Mouse (Mus musculus): ENCODE measurements around the gene Mnt. TPM values are rescaled to one million over a fixed set of nuclear protein-coding genes. Genes with fewer than 3 reads are reported as not detected.

Mnt gene
- polyA plus RNA-seq, 1 experiment from 2014 or later: 6.8 TPM

Small RNAs within 50 kb of the gene (microRNA-seq; reads per million reads assigned to microRNA genes)
- gene Mir6926: 0.40 reads per million

Other genes with a start within 250 kb of the Mnt start
- gene Rap1gap2, start 220.0 kb upstream of the Mnt start, polyA plus RNA-seq (2014; fragmentation: Nextera tagmentation; extraction: Ambion mirVana): 5.1 and 6.0 TPM in 2 replicates
- 2.3 and 3.2 TPM in 2 replicates for gene Ccdc92b, start 211.3 kb upstream of the Mnt start, polyA plus RNA-seq (2014; fragmentation: Nextera tagmentation; extraction: Ambion mirVana)
- 6.3 and 7.7 TPM in 2 replicates for gene Cluh, start 181.4 kb upstream of the Mnt start, polyA plus RNA-seq (2014; fragmentation: Nextera tagmentation; extraction: Ambion mirVana)
- gene Pafah1b1, start 106.2 kb upstream of the Mnt start, polyA plus RNA-seq (2014; fragmentation: Nextera tagmentation; extraction: Ambion mirVana): 88.2 and 104 TPM in 2 replicates
- 32.1 and 38.8 TPM in 2 replicates for gene Mettl16, start 60.1 kb upstream of the Mnt start, polyA plus RNA-seq (2014; fragmentation: Nextera tagmentation; extraction: Ambion mirVana)
- 8.3 and 10.6 TPM in 2 replicates for gene Sgsm2, start 66.1 kb downstream of the Mnt start, polyA plus RNA-seq (2014; fragmentation: Nextera tagmentation; extraction: Ambion mirVana)
- gene Tsr1, start 67.2 kb downstream of the Mnt start, polyA plus RNA-seq (2014; fragmentation: Nextera tagmentation; extraction: Ambion mirVana): 33.2 and 38.2 TPM in 2 replicates
- 12.9 and 13.7 TPM in 2 replicates for gene Smg6, start 94.9 kb downstream of the Mnt start, polyA plus RNA-seq (2014; fragmentation: Nextera tagmentation; extraction: Ambion mirVana)
- gene Srr, start 95.0 kb downstream of the Mnt start, polyA plus RNA-seq (2014; fragmentation: Nextera tagmentation; extraction: Ambion mirVana): 45.9 and 56.0 TPM in 2 replicates